Mouse (Mus musculus) kidney, adult 2 months (tissue): ENCODE measurements around the gene Taf3. TPM values are rescaled to one million over a fixed set of nuclear protein-coding genes. Genes with fewer than 3 reads are reported as not detected.

Source experiments
- DNase-seq: peaks from one replicate; pipeline ENCODE4 v3.0.0; 2021
- H3K27ac ChIP-seq: fragments of 200-500 bp; 2 replicates; pipeline ENCODE4 v1.5.1; 2012; ENCODE audit warnings: low read depth, low read length, control low read depth, inconsistent platforms; ENCODE audit not compliant: insufficient read depth
- H3K27me3 ChIP-seq: fragments of 200-500 bp; replicated peaks from 2 replicates; pipeline ENCODE4 v1.6.1; 2012; ENCODE audit warnings: mild to moderate bottlenecking, moderate library complexity, low read length, inconsistent platforms; ENCODE audit not compliant: control insufficient read depth, insufficient read depth
- H3K36me3 ChIP-seq: fragments of 200-500 bp; 2 replicates; pipeline ENCODE4 v1.6.1; 2012; ENCODE audit warnings: mild to moderate bottlenecking, moderate library complexity, low read length, inconsistent platforms; ENCODE audit not compliant: control insufficient read depth, insufficient read depth
- H3K4me1 ChIP-seq: fragments of 200-500 bp; 2 replicates; pipeline ENCODE4 v1.6.1; 2011; ENCODE audit warnings: low read length; ENCODE audit not compliant: control insufficient read depth, insufficient read depth
- H3K4me3 ChIP-seq: fragments of 200-500 bp; 2 replicates; pipeline ENCODE4 v1.5.1; 2011; ENCODE audit warnings: mild to moderate bottlenecking, low read depth, low read length, control low read depth; ENCODE audit not compliant: insufficient read depth
- CTCF ChIP-seq: fragments of 200-500 bp; conservative IDR thresholded peaks from 2 replicates; pipeline ENCODE4 v1.5.1; 2011; ENCODE audit warnings: low read depth, mild to moderate bottlenecking, control low read depth, low read length, moderate library complexity, mixed read lengths; ENCODE audit not compliant: insufficient read depth, insufficient read length
- POLR2A ChIP-seq: fragments of 200-500 bp; IDR thresholded peaks from one replicate; pipeline ENCODE4 v1.6.1; 2011; ENCODE audit warnings: low read depth, low read length, control low read depth
- WGBS: fragments of 180-500 bp; shearing (Covaris S2); methylation state at CpG from one replicate; pipeline ENCODE4 v1.1.7; 2018; 5-methylcytosine and 5-hydroxymethylcytosine counted together
- polyA plus RNA-seq: library from polyadenylated mRNA; depleted of rRNA; stranded (reverse); fragments of >200 nt; gene quantifications from 2 replicates; pipeline ENCODE4 v1.2.3, GENCODE M21; 2012

Taf3 gene
- polyA plus RNA-seq, 1 experiment = 6.5 TPM

GRCm38 (mm10) chr2:10049456-10049855 lies 1.1 kb upstream of the Taf3 start:
- no peak for DNase-seq
- no peak overlapping the region for H3K27ac ChIP-seq
- no peaks in the 10 kb centered on the region; the same call in 1 of the 2 replicates for H3K4me1 ChIP-seq
- TF ChIP-seq CTCF = no peak
- no peak for TF ChIP-seq POLR2A
- H3K27me3 ChIP-seq = no peaks in the 10 kb centered on the region
- H3K36me3 ChIP-seq = no peaks in the 10 kb centered on the region
- 13% methylated on average over 10 of the region's 10 CpGs for WGBS
- H3K4me3 ChIP-seq = peak overlapping the region; percentile 83; the same call in 1 of the 2 replicates

- TF ChIP-seq CTCF (peak; percentile 37), POLR2A (no peak)
- Histone ChIP-seq H3K27me3 (no peaks in the 10 kb centered on the region), H3K4me3 (peak overlapping the region; percentile 91), H3K27ac (no peak overlapping the region), H3K36me3 (no peaks in the 10 kb centered on the region), H3K4me1 (no peaks in the 10 kb centered on the region; the same call in 1 of the 2 replicates)
- DNase-seq = peak; percentile 45
- WGBS = under 1% methylated on average over 47 of the region's 47 CpGs
Measured at GRCm38 (mm10) chr2:10047758-10048436, 499 bp downstream of the Taf3 start.

- Histone ChIP-seq H3K27me3 (no peaks in the 10 kb centered on the region), H3K4me1 (no peaks in the 10 kb centered on the region), H3K36me3 (no peaks in the 10 kb centered on the region), H3K27ac (no peak overlapping the region), H3K4me3 (no peak overlapping the region)
- WGBS = 75% methylated on average over 3 of the region's 3 CpGs
- no peak for TF ChIP-seq POLR2A
- TF ChIP-seq CTCF = no peak
- no peak for DNase-seq
Measured at GRCm38 (mm10) chr2:10034976-10035375, 13.4 kb downstream of the Taf3 start.

- WGBS = 38% methylated on average over 4 of the region's 4 CpGs
- TF ChIP-seq CTCF (0 out of 2 replicates have a peak, but pooled peaks have one; percentile 15), POLR2A (no peak)
- H3K27ac ChIP-seq = no peak overlapping the region
- no peak for DNase-seq
- H3K36me3 ChIP-seq = no peaks in the 10 kb centered on the region
- H3K4me1 ChIP-seq = no peaks in the 10 kb centered on the region
- no peak overlapping the region for H3K4me3 ChIP-seq
- no peaks in the 10 kb centered on the region for H3K27me3 ChIP-seq
Measured at GRCm38 (mm10) chr2:10033684-10034083, 14.7 kb downstream of the Taf3 start.

- no peak for DNase-seq
- Histone ChIP-seq H3K27ac (no peak overlapping the region), H3K27me3 (no peaks in the 10 kb centered on the region), H3K4me1 (no peaks in the 10 kb centered on the region), H3K36me3 (no peaks in the 10 kb centered on the region), H3K4me3 (no peak overlapping the region)
- WGBS = 82% methylated on average over 7 of the region's 7 CpGs
- TF ChIP-seq CTCF = no peak
- TF ChIP-seq POLR2A = no peak
Measured at GRCm38 (mm10) chr2:10029755-10030154, 18.6 kb downstream of the Taf3 start.

GRCm38 (mm10) chr2:10024264-10024663 lies 24.1 kb downstream of the Taf3 start:
- TF ChIP-seq POLR2A = no peak
- TF ChIP-seq CTCF = no peak
- Histone ChIP-seq H3K36me3 (no peaks in the 10 kb centered on the region), H3K27me3 (no peaks in the 10 kb centered on the region), H3K4me1 (no peaks in the 10 kb centered on the region), H3K4me3 (no peak overlapping the region), H3K27ac (no peak overlapping the region)
- 77% methylated on average over 6 of the region's 6 CpGs for WGBS
- DNase-seq = no peak

GRCm38 (mm10) chr2:10021296-10021695 lies 27.1 kb downstream of the Taf3 start:
- Histone ChIP-seq H3K27me3 (no peaks in the 10 kb centered on the region), H3K27ac (no peak overlapping the region), H3K4me1 (no peaks in the 10 kb centered on the region), H3K4me3 (no peak overlapping the region), H3K36me3 (no peaks in the 10 kb centered on the region)
- no peak for TF ChIP-seq POLR2A
- TF ChIP-seq CTCF = no peak
- WGBS = 89% methylated on average over 11 of the region's 11 CpGs
- DNase-seq = no peak
